In genomic region chr14:32084761-32085485, GRCm38 (mm10) we compare ENCODE assay signal across 8 mouse cellular contexts. TPM values are rescaled to one million over a fixed set of nuclear protein-coding genes. Genes with fewer than 3 reads are reported as not detected.
DNase-seq lines count a peak whose midpoint lies in the region; ATAC-seq lines count a peak whose summit lies in the region.

Oxnad1 (plus strand) TSS chr14:32085374.

- H3K9ac ChIP-seq in forebrain, embryonic 13.5 days, result peak within 1 kb of the TSS; percentile 76
- peak within 1 kb of the TSS; percentile 79 for H3K9ac ChIP-seq in hindbrain, embryonic 12.5 days
- peak within 1 kb of the TSS; percentile 83 for H3K9ac ChIP-seq in liver, embryonic 11.5 days (ENCODE audit: low read depth, low read length)

- peak within 1 kb of the TSS; percentile 75 for H3K27ac ChIP-seq in forebrain, embryonic 13.5 days
- H3K27ac ChIP-seq in hindbrain, embryonic 12.5 days, result peak within 1 kb of the TSS; percentile 77
- H3K27ac ChIP-seq in liver, embryonic 11.5 days (ENCODE audit: low read depth, low read length), result peak within 1 kb of the TSS; percentile 93

- no peaks in the 10 kb centered on the region for H3K9me3 ChIP-seq in forebrain, embryonic 13.5 days (replicated peaks)
- no peaks in the 10 kb centered on the region for H3K9me3 ChIP-seq in hindbrain, embryonic 12.5 days (replicated peaks)
- H3K9me3 ChIP-seq in liver, embryonic 11.5 days (ENCODE audit: control insufficient read depth, low read length), result no peaks in the 10 kb centered on the region

- no peaks in the 10 kb centered on the region for H3K27me3 ChIP-seq in forebrain, embryonic 13.5 days
- H3K27me3 ChIP-seq in hindbrain, embryonic 12.5 days, result no peaks in the 10 kb centered on the region
- no peaks in the 10 kb centered on the region for H3K27me3 ChIP-seq in liver, embryonic 11.5 days (replicated peaks; ENCODE audit: control insufficient read depth, insufficient read depth, low read length)

- H3K4me1 ChIP-seq in forebrain, embryonic 13.5 days, result peaks cover 27% of the 10 kb centered on the region
- H3K4me1 ChIP-seq in hindbrain, embryonic 12.5 days, result peaks cover 14% of the 10 kb centered on the region
- peaks cover 7% of the 10 kb centered on the region for H3K4me1 ChIP-seq in liver, embryonic 11.5 days (replicated peaks; ENCODE audit: control insufficient read depth, insufficient read depth, low read length)

- peaks cover 27% of the 10 kb centered on the region for H3K36me3 ChIP-seq in forebrain, embryonic 13.5 days (ENCODE audit: poor library complexity, severe bottlenecking)
- H3K36me3 ChIP-seq in hindbrain, embryonic 12.5 days, result peaks cover 24% of the 10 kb centered on the region
- H3K36me3 ChIP-seq in liver, embryonic 11.5 days (ENCODE audit: control insufficient read depth, insufficient read depth, low read length), result peaks cover 16% of the 10 kb centered on the region

- peak; percentile 96 for ATAC-seq in forebrain, embryonic 13.5 days
- peak; percentile 98 for ATAC-seq in hindbrain, embryonic 12.5 days (ENCODE audit: low FRiP score)
- ATAC-seq in liver, embryonic 11.5 days (replicated peaks; ENCODE audit: low FRiP score), result peak; percentile 92
- peak; percentile 68 for ATAC-seq in neutrophil, adult 5-6 weeks (ENCODE audit: extremely low read depth, insufficient number of reproducible peaks, low FRiP score, poor library complexity, severe bottlenecking)

- H3K4me3 ChIP-seq in forebrain, embryonic 13.5 days, result peak within 1 kb of the TSS; percentile 63
- peak within 1 kb of the TSS; percentile 52 for H3K4me3 ChIP-seq in hindbrain, embryonic 12.5 days
- H3K4me3 ChIP-seq in liver, embryonic 11.5 days (ENCODE audit: low read depth, low read length), result peak within 1 kb of the TSS; percentile 74

- peak within 1 kb of the TSS; percentile 71 for H3K4me2 ChIP-seq in forebrain, embryonic 13.5 days
- H3K4me2 ChIP-seq in hindbrain, embryonic 12.5 days (replicated peaks), result peak within 1 kb of the TSS; percentile 74
- H3K4me2 ChIP-seq in liver, embryonic 11.5 days, result peak within 1 kb of the TSS; percentile 91

- peak; percentile 86 for DNase-seq in retina, embryonic 14.5 days (ENCODE audit: low spot score)
- no peak for DNase-seq in retina, postnatal 1 day
- DNase-seq in adrenal gland, adult 8-10 months, result no peak
- DNase-seq in liver, embryonic 11.5 days (ENCODE audit: low spot score), result no peak
- DNase-seq in cerebellum, adult 11-12 months, result no peak

- WGBS in forebrain, embryonic 13.5 days, result 4% methylated on average over 22 of the region's 22 CpGs
- 4% methylated on average over 22 of the region's 22 CpGs for WGBS in hindbrain, embryonic 12.5 days
- WGBS in liver, embryonic 11.5 days, result 2% methylated on average over 22 of the region's 22 CpGs

RNA-seq across cellular contexts. Expression of gene Oxnad1, which starts in this region (rescaled TPM):
- total RNA-seq in adrenal gland, adult 8-10 months (2022), result 10 to 100 TPM; 28.1 to 32.3 (median 29.7) TPM
- polyA plus RNA-seq in forebrain, embryonic 13.5 days (2015; fragmentation: Nextera tagmentation; extraction: Ambion mirVana), result 20.8 and 26.0 TPM in 2 replicates
- polyA plus RNA-seq in hindbrain, embryonic 12.5 days (2016; fragmentation: Nextera tagmentation; extraction: Ambion mirVana), result 14.5 and 20.4 TPM in 2 replicates
- polyA plus RNA-seq in liver, embryonic 11.5 days (2014; fragmentation: Nextera tagmentation; extraction: Ambion mirVana), result 27.2 and 32.9 TPM in 2 replicates
- total RNA-seq in neutrophil, adult 5-6 weeks (2017), result 18.5 and 21.5 TPM in 2 replicates
